Mouse (Mus musculus) heart, postnatal 0 days (tissue): ENCODE measurements around the gene Esr1. TPM values are rescaled to one million over a fixed set of nuclear protein-coding genes. Genes with fewer than 3 reads are reported as not detected.

Source experiments
- ATAC-seq: fragments of 200-750 bp; cut with Nextera tagmentation; 2 replicates; pipeline ENCODE4 v1.8.0; 2017; ENCODE audit warnings: low read depth, moderate number of reproducible peaks, moderate library complexity; ENCODE audit not compliant: insufficient read depth
- DNase-seq: peaks from one replicate; pipeline ENCODE4 v3.0.0-alpha.2; 2016; ENCODE audit warnings: low spot score
- H3K27ac ChIP-seq: fragments of 300-500 bp; sonication (generic); 2 replicates; pipeline ENCODE4 v1.5.1; 2014; ENCODE audit warnings: low read depth, mild to moderate bottlenecking
- H3K27me3 ChIP-seq: fragments of 300-500 bp; sonication (generic); 2 replicates; pipeline ENCODE4 v1.6.1; 2014; ENCODE audit warnings: low read length, mixed read lengths; ENCODE audit not compliant: control insufficient read depth, insufficient read depth
- H3K36me3 ChIP-seq: fragments of 300-500 bp; sonication (generic); replicated peaks from 2 replicates; pipeline ENCODE4 v1.6.1; 2014; ENCODE audit warnings: low read length, mixed read lengths; ENCODE audit not compliant: control insufficient read depth, insufficient read depth
- H3K4me1 ChIP-seq: fragments of 300-500 bp; sonication (generic); 2 replicates; pipeline ENCODE4 v1.6.1; 2014; ENCODE audit warnings: antibody characterized with exemption; ENCODE audit not compliant: control insufficient read depth, insufficient read depth
- H3K4me2 ChIP-seq: fragments of 300-500 bp; sonication (generic); 2 replicates; pipeline ENCODE4 v1.6.1; 2014; ENCODE audit warnings: low read depth, mild to moderate bottlenecking, low read length, moderate library complexity
- H3K4me3 ChIP-seq: fragments of 300-500 bp; sonication (generic); 2 replicates; pipeline ENCODE4 v1.5.1; 2014; ENCODE audit warnings: low read depth, low read length
- H3K9ac ChIP-seq: fragments of 300-500 bp; sonication (generic); replicated peaks from 2 replicates; pipeline ENCODE4 v1.6.1; 2014; ENCODE audit warnings: low read depth, low read length, mixed read lengths
- H3K9me3 ChIP-seq: fragments of 300-500 bp; sonication (generic); replicated peaks from 2 replicates; pipeline ENCODE4 v1.6.1; 2016; ENCODE audit warnings: low read length; ENCODE audit not compliant: control insufficient read depth
- CTCF ChIP-seq: IDR thresholded peaks from 2 replicates; pipeline ENCODE4 v1.5.1; 2016; ENCODE audit warnings: antibody characterized with exemption, control low read depth, low read depth
- EP300 ChIP-seq: IDR thresholded peaks from 2 replicates; pipeline ENCODE4 v1.6.1; 2016; ENCODE audit warnings: antibody characterized with exemption, low read depth
- WGBS: fragments of 180-500 bp; shearing (Covaris S2); extraction: QIAGEN DNeasy Blood & Tissue Kit; methylation state at CpG from one replicate; pipeline ENCODE4 v1.1.7; 2014; 5-methylcytosine and 5-hydroxymethylcytosine counted together
- polyA plus RNA-seq: library from polyadenylated mRNA; unstranded; fragments of >200 nt; fragmentation: Nextera tagmentation; extraction: Ambion mirVana; gene quantifications from 2 replicates; pipeline ENCODE4 v1.2.1, GENCODE M21; 2015
- total RNA-seq: library from RNA; depleted of rRNA; stranded (reverse); fragments of >200 nt; gene quantifications from 2 replicates; pipeline ENCODE4 v1.2.3, GENCODE M21; 2014; ENCODE audit warnings: low replicate concordance

Esr1 gene
- total and polyA plus RNA-seq, 2 experiments from 2014 or later: 0.14 to 0.50 TPM

- TF ChIP-seq CTCF (no peak), EP300 (no peak)
- H3K4me3 ChIP-seq: no peak overlapping the region
- H3K4me2 ChIP-seq: no peak overlapping the region
- DNase-seq: no peak
- no peaks in the 10 kb centered on the region for H3K27me3 ChIP-seq
- no peaks in the 10 kb centered on the region for H3K9me3 ChIP-seq
- no peak overlapping the region for H3K27ac ChIP-seq
- peaks cover 78% of the 10 kb centered on the region for H3K36me3 ChIP-seq
- 95% methylated on average over 4 of the region's 4 CpGs for WGBS
- no peaks in the 10 kb centered on the region for H3K4me1 ChIP-seq
- no peak overlapping the region for H3K9ac ChIP-seq
- no peak for ATAC-seq
These were observed 414.5 kb downstream of the Esr1 start for GRCm38 (mm10) chr10:5025906-5026305.

- no peaks in the 10 kb centered on the region for H3K27me3 ChIP-seq
- TF ChIP-seq EP300: no peak
- no peak for DNase-seq
- WGBS: 89% methylated on average over 1 of the region's 1 CpGs
- peaks cover 80% of the 10 kb centered on the region for H3K36me3 ChIP-seq
- no peak overlapping the region for H3K4me2 ChIP-seq
- no peak overlapping the region for H3K4me3 ChIP-seq
- ATAC-seq: no peak
- H3K27ac ChIP-seq: no peak overlapping the region
- no peaks in the 10 kb centered on the region for H3K4me1 ChIP-seq
- no peaks in the 10 kb centered on the region for H3K9me3 ChIP-seq
- no peak overlapping the region for H3K9ac ChIP-seq
These were observed 415.8 kb downstream of the Esr1 start for GRCm38 (mm10) chr10:5027208-5027607.

- Histone ChIP-seq H3K4me3 (no peak overlapping the region), H3K27ac (no peak overlapping the region), H3K36me3 (peaks cover 80% of the 10 kb centered on the region), H3K27me3 (no peaks in the 10 kb centered on the region), H3K9me3 (no peaks in the 10 kb centered on the region), H3K4me1 (no peaks in the 10 kb centered on the region), H3K9ac (no peak overlapping the region), H3K4me2 (no peak overlapping the region)
- ATAC-seq (no peak), DNase-seq (no peak)
- 87% methylated on average over 9 of the region's 9 CpGs for WGBS
- TF ChIP-seq EP300 (no peak), CTCF (no peak)
These were observed 416.9 kb downstream of the Esr1 start for GRCm38 (mm10) chr10:5028301-5028700.

GRCm38 (mm10) chr10:5029161-5029560 lies 417.8 kb downstream of the Esr1 start:
- H3K4me3 ChIP-seq: no peak overlapping the region
- no peaks in the 10 kb centered on the region for H3K27me3 ChIP-seq
- no peak overlapping the region for H3K9ac ChIP-seq
- 83% methylated on average over 2 of the region's 2 CpGs for WGBS
- ATAC-seq (no peak), DNase-seq (no peak)
- peaks cover 81% of the 10 kb centered on the region for H3K36me3 ChIP-seq
- no peak overlapping the region for H3K4me2 ChIP-seq
- TF ChIP-seq EP300 (no peak), CTCF (no peak)
- H3K4me1 ChIP-seq: no peaks in the 10 kb centered on the region
- no peak overlapping the region for H3K27ac ChIP-seq
- no peaks in the 10 kb centered on the region for H3K9me3 ChIP-seq

GRCm38 (mm10) chr10:5029883-5030282 lies 418.5 kb downstream of the Esr1 start:
- no peak for ATAC-seq
- no peak overlapping the region for H3K9ac ChIP-seq
- H3K27me3 ChIP-seq: no peaks in the 10 kb centered on the region
- no peak for DNase-seq
- no peak overlapping the region for H3K4me3 ChIP-seq
- WGBS: 93% methylated on average over 1 of the region's 1 CpGs
- peaks cover 79% of the 10 kb centered on the region for H3K36me3 ChIP-seq
- H3K27ac ChIP-seq: no peak overlapping the region
- no peak for TF ChIP-seq EP300
- no peak for TF ChIP-seq CTCF
- H3K4me1 ChIP-seq: no peaks in the 10 kb centered on the region
- no peak overlapping the region for H3K4me2 ChIP-seq
- H3K9me3 ChIP-seq: no peaks in the 10 kb centered on the region

GRCm38 (mm10) chr10:5032192-5033048 lies 421.0 kb downstream of the Esr1 start:
- H3K4me3 ChIP-seq: no peak overlapping the region
- DNase-seq: no peak
- H3K4me2 ChIP-seq: no peak overlapping the region
- TF ChIP-seq CTCF (no peak), EP300 (no peak)
- H3K9me3 ChIP-seq: no peaks in the 10 kb centered on the region
- no peaks in the 10 kb centered on the region for H3K27me3 ChIP-seq
- 80% methylated on average over 15 of the region's 15 CpGs for WGBS
- no peak for ATAC-seq
- no peaks in the 10 kb centered on the region for H3K4me1 ChIP-seq
- no peak overlapping the region for H3K9ac ChIP-seq
- peaks cover 90% of the 10 kb centered on the region for H3K36me3 ChIP-seq
- no peak overlapping the region for H3K27ac ChIP-seq
